Mouse (Mus musculus) forebrain, embryonic 16.5 days (tissue): Measurements from ENCODE around the gene Six5. TPM values are rescaled to one million over a fixed set of nuclear protein-coding genes. Genes with fewer than 3 reads are reported as not detected.

ENCODE experiments used
- ATAC-seq: fragments of 200-750 bp; cut with Nextera tagmentation; 2 replicates; pipeline ENCODE4 v1.8.0; 2017; ENCODE audit warnings: mild to moderate bottlenecking, moderate library complexity
- H3K27ac ChIP-seq: fragments of 300-500 bp; sonication (generic); 2 replicates; pipeline ENCODE4 v1.5.1; 2014; ENCODE audit warnings: low read length, control low read depth
- H3K27me3 ChIP-seq: fragments of 300-500 bp; sonication (generic); replicated peaks from 2 replicates; pipeline ENCODE4 v1.6.1; 2014; ENCODE audit warnings: low read length; ENCODE audit not compliant: control insufficient read depth, insufficient read depth
- H3K36me3 ChIP-seq: fragments of 300-500 bp; sonication (generic); 2 replicates; pipeline ENCODE4 v1.6.1; 2014; ENCODE audit not compliant: control insufficient read depth, insufficient read depth
- H3K4me1 ChIP-seq: fragments of 300-500 bp; sonication (generic); replicated peaks from 2 replicates; pipeline ENCODE4 v1.6.1; 2014; ENCODE audit warnings: low read length; ENCODE audit not compliant: control insufficient read depth, insufficient read depth
- H3K4me2 ChIP-seq: fragments of 300-500 bp; sonication (generic); 2 replicates; pipeline ENCODE4 v1.6.1; 2014; ENCODE audit warnings: mild to moderate bottlenecking, low read length, control low read depth
- H3K4me3 ChIP-seq: fragments of 300-500 bp; sonication (generic); replicated peaks from 2 replicates; pipeline ENCODE4 v1.5.1; 2014; ENCODE audit warnings: mild to moderate bottlenecking, low read length, control low read depth
- H3K9ac ChIP-seq: fragments of 300-500 bp; sonication (generic); replicated peaks from 2 replicates; pipeline ENCODE4 v1.6.1; 2014; ENCODE audit warnings: low read depth, low read length, control low read depth
- H3K9me3 ChIP-seq: fragments of 300-500 bp; sonication (generic); 2 replicates; pipeline ENCODE4 v1.6.1; 2016; ENCODE audit warnings: low read length; ENCODE audit not compliant: control insufficient read depth
- WGBS: fragments of 180-500 bp; shearing (Covaris S2); extraction: QIAGEN DNeasy Blood & Tissue Kit; methylation state at CpG from one replicate; pipeline ENCODE4 v1.1.7; 2014; 5-methylcytosine and 5-hydroxymethylcytosine counted together
- polyA plus RNA-seq: library from polyadenylated mRNA; unstranded; fragments of >200 nt; fragmentation: Nextera tagmentation; extraction: Ambion mirVana; gene quantifications from 2 replicates; pipeline ENCODE4 v1.2.1, GENCODE M21; 2015

Six5 gene
- polyA plus RNA-seq, 1 experiment from 2014 or later: 1.7 TPM

GRCm38 (mm10) chr7:19091913-19092312 is 2.5 kb upstream of the Six5 start:
- H3K27me3 ChIP-seq: no peaks in the 10 kb centered on the region
- H3K4me2 ChIP-seq: no peak overlapping the region
- H3K9ac ChIP-seq: peak overlapping the region; percentile 41; the same call in 1 of the 2 replicates
- H3K27ac ChIP-seq: no peak overlapping the region
- peaks cover 47% of the 10 kb centered on the region for H3K4me1 ChIP-seq
- H3K9me3 ChIP-seq: no peaks in the 10 kb centered on the region
- H3K4me3 ChIP-seq: no peak overlapping the region
- WGBS: 35% methylated on average over 17 of the region's 17 CpGs
- no peak for ATAC-seq
- H3K36me3 ChIP-seq: peaks cover 10% of the 10 kb centered on the region

- H3K4me2 ChIP-seq: peak overlapping the region; percentile 95
- H3K27me3 ChIP-seq: no peaks in the 10 kb centered on the region
- peaks cover 10% of the 10 kb centered on the region for H3K36me3 ChIP-seq
- H3K4me1 ChIP-seq: peaks cover 47% of the 10 kb centered on the region
- 3% methylated on average over 38 of the region's 38 CpGs for WGBS
- ATAC-seq: peak; percentile 61
- no peak overlapping the region; the same call in 1 of the 2 replicates for H3K27ac ChIP-seq
- no peaks in the 10 kb centered on the region for H3K9me3 ChIP-seq
- 0 out of 2 replicates have a peak overlapping the region, but pooled peaks have one; percentile 6 for H3K4me3 ChIP-seq
- peak overlapping the region; percentile 41; the same call in 1 of the 2 replicates for H3K9ac ChIP-seq
These were observed 1.8 kb upstream of the Six5 start for GRCm38 (mm10) chr7:19092381-19093173.

DNA sequence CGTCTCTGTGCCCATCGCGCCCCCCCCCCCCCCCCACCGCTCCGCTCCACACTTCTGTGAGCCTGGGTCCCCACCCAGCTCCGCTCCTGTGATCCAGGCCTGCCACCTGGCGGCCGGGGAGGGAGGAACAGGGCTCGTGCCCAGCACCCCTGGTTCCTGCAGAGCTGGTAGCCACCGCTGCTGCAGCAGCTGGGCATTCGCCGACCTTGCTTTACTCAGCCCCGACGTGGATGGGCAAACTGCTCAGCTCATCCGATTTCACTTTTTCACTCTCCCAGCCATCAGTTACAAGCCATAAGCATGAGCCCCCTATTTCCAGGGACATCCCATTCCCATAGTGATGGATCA is 1.2 kb upstream of the Six5 start:
- H3K27ac ChIP-seq: peak overlapping the region; percentile 61
- no peaks in the 10 kb centered on the region for H3K9me3 ChIP-seq
- peak overlapping the region; percentile 57 for H3K4me3 ChIP-seq
- peak; percentile 49 for ATAC-seq
- H3K9ac ChIP-seq: 0 out of 2 replicates have a peak overlapping the region, but pooled peaks have one; percentile 26
- peaks cover 47% of the 10 kb centered on the region for H3K4me1 ChIP-seq
- peaks cover 6% of the 10 kb centered on the region for H3K36me3 ChIP-seq
- 2% methylated on average over 11 of the region's 15 CpGs for WGBS
- peak overlapping the region; percentile 95 for H3K4me2 ChIP-seq
- H3K27me3 ChIP-seq: no peaks in the 10 kb centered on the region

- peaks cover 47% of the 10 kb centered on the region for H3K4me1 ChIP-seq
These were observed 633 bp upstream of the Six5 start for GRCm38 (mm10) chr7:19093537-19094385.

DNA sequence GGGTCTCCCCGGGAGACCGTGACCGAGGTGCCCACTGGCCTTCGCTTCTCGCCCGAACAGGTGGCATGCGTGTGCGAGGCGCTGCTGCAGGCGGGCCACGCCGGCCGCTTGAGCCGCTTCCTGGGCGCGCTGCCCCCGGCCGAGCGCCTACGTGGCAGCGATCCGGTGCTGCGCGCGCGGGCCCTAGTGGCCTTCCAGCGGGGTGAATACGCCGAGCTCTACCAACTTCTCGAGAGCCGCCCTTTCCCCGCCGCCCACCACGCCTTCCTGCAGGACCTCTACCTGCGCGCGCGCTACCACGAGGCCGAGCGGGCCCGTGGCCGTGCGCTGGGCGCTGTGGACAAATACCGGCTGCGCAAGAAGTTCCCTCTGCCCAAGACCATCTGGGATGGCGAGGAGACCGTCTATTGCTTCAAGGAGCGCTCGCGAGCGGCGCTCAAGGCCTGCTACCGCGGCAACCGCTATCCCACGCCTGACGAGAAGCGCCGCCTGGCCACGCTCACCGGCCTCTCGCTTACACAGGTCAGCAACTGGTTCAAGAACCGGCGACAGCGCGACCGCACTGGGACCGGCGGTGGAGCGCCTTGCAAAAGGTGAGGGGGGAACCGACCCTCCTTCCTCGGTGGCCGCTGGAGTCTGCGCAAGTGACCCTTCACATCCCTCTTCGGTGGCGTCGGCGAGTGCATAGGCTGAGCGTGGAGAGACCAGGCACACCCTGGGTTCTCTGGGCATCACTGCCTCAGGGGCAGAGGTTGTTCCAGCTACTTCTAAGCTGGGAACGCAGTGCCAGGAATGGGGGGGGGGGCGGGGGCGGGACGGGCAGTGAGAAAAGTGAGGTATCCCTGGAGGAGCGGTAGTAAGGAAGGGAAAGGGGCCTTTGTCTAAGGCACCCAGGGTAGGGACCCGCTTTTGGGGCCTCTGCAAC is 694 bp downstream of the Six5 start:
- 0 out of 2 replicates have a peak, but pooled peaks cover 5% of the 10 kb centered on the region for H3K36me3 ChIP-seq
- peak overlapping the region; percentile 63 for H3K9ac ChIP-seq
- no peaks in the 10 kb centered on the region for H3K9me3 ChIP-seq
- peak overlapping the region; percentile 95 for H3K4me2 ChIP-seq
- peak overlapping the region; percentile 67 for H3K27ac ChIP-seq
- ATAC-seq: 0 out of 2 replicates have a peak, but pooled peaks have one; percentile 2
- H3K27me3 ChIP-seq: no peaks in the 10 kb centered on the region
- peak overlapping the region; percentile 57 for H3K4me3 ChIP-seq
- under 1% methylated on average over 84 of the region's 87 CpGs for WGBS
- H3K4me1 ChIP-seq: peaks cover 47% of the 10 kb centered on the region

More at GRCm38 (mm10) chr7:19093537-19094385, 633 bp upstream of the Six5 start:
- Histone ChIP-seq H3K9ac (peak overlapping the region; percentile 63), H3K27me3 (no peaks in the 10 kb centered on the region), H3K36me3 (0 out of 2 replicates have a peak, but pooled peaks cover 5% of the 10 kb centered on the region), H3K27ac (peak overlapping the region; percentile 67), H3K4me2 (peak overlapping the region; percentile 95), H3K4me3 (peak overlapping the region; percentile 57), H3K9me3 (no peaks in the 10 kb centered on the region)
- WGBS: under 1% methylated on average over 43 of the region's 45 CpGs
- peak; percentile 65 for ATAC-seq

- Histone ChIP-seq H3K9me3 (no peaks in the 10 kb centered on the region), H3K4me1 (peaks cover 47% of the 10 kb centered on the region), H3K4me2 (peak overlapping the region; percentile 95), H3K27me3 (no peaks in the 10 kb centered on the region), H3K9ac (peak overlapping the region; percentile 63), H3K27ac (no peak overlapping the region), H3K4me3 (peak overlapping the region; percentile 57), H3K36me3 (0 out of 2 replicates have a peak, but pooled peaks cover 2% of the 10 kb centered on the region)
- no peak for ATAC-seq
- under 1% methylated on average over 19 of the region's 19 CpGs for WGBS
These were observed 1.3 kb downstream of the Six5 start for GRCm38 (mm10) chr7:19095751-19096110.

- Histone ChIP-seq H3K36me3 (no peaks in the 10 kb centered on the region), H3K4me3 (no peak overlapping the region; the same call in 1 of the 2 replicates), H3K27ac (no peak overlapping the region), H3K4me1 (peaks cover 47% of the 10 kb centered on the region), H3K9me3 (no peaks in the 10 kb centered on the region), H3K4me2 (peak overlapping the region; percentile 95), H3K27me3 (no peaks in the 10 kb centered on the region), H3K9ac (no peak overlapping the region)
- ATAC-seq: no peak
- 53% methylated on average over 5 of the region's 5 CpGs for WGBS
These were observed 2.1 kb downstream of the Six5 start for GRCm38 (mm10) chr7:19096421-19096976.

GRCm38 (mm10) chr7:19097217-19097616 is 2.8 kb downstream of the Six5 start:
- H3K9me3 ChIP-seq: no peaks in the 10 kb centered on the region
- H3K9ac ChIP-seq: no peak overlapping the region
- H3K4me2 ChIP-seq: no peak overlapping the region
- no peaks in the 10 kb centered on the region for H3K36me3 ChIP-seq
- peaks cover 44% of the 10 kb centered on the region for H3K4me1 ChIP-seq
- no peak for ATAC-seq
- H3K4me3 ChIP-seq: no peak overlapping the region
- 58% methylated on average over 2 of the region's 2 CpGs for whole genome bisulfite sequencing
- H3K27ac ChIP-seq: no peak overlapping the region
- H3K27me3 ChIP-seq: no peaks in the 10 kb centered on the region
